In genomic region chrX:106010762-106011161, GRCm38 (mm10) we compare ENCODE assay signal across 8 mouse cellular contexts. TPM values are rescaled to one million over a fixed set of nuclear protein-coding genes. Genes with fewer than 3 reads are reported as not detected.
DNase-seq lines count a peak whose midpoint lies in the region; ATAC-seq and TF ChIP-seq lines count a peak whose summit lies in the region.

No protein-coding gene starts in this region.

- H3K9ac ChIP-seq in hindbrain, embryonic 13.5 days, result 0 out of 2 replicates have a peak overlapping the region, but pooled peaks have one; percentile 69
- H3K9ac ChIP-seq in midbrain, embryonic 13.5 days (replicated peaks), result peak overlapping the region; percentile 61

- no peaks in the 10 kb centered on the region for H3K9me3 ChIP-seq in hindbrain, embryonic 13.5 days
- no peaks in the 10 kb centered on the region for H3K9me3 ChIP-seq in midbrain, embryonic 13.5 days

- 0% methylated on average over 3 of the region's 3 CpGs for WGBS in kidney, adult 2 months
- WGBS in bone marrow, adult 2 months, result 15% methylated on average over 3 of the region's 3 CpGs
- whole genome bisulfite sequencing in hindbrain, embryonic 13.5 days, result 14% methylated on average over 3 of the region's 3 CpGs
- 13% methylated on average over 3 of the region's 3 CpGs for WGBS in midbrain, embryonic 13.5 days

- no peaks in the 10 kb centered on the region for H3K27me3 ChIP-seq in kidney, adult 2 months (replicated peaks; ENCODE audit: control insufficient read depth, insufficient read depth, low read length)
- H3K27me3 ChIP-seq in hindbrain, embryonic 13.5 days, result no peaks in the 10 kb centered on the region
- H3K27me3 ChIP-seq in midbrain, embryonic 13.5 days, result no peaks in the 10 kb centered on the region

- ATAC-seq in hindbrain, embryonic 13.5 days (ENCODE audit: low FRiP score), result no peak
- ATAC-seq in midbrain, embryonic 13.5 days, result no peak
- ATAC-seq in megakaryocyte progenitor cell, adult 5-6 weeks (replicated peaks; ENCODE audit: poor library complexity), result no peak

- H3K27ac ChIP-seq in kidney, adult 2 months (ENCODE audit: insufficient read depth, low read depth, low read length), result no peak overlapping the region
- H3K27ac ChIP-seq in bone marrow, adult 2 months (ENCODE audit: control insufficient read depth, insufficient read depth, low read depth, low read length, poor library complexity), result no peak overlapping the region; the same call in 1 of the 2 replicates
- H3K27ac ChIP-seq in hindbrain, embryonic 13.5 days, result no peak overlapping the region
- H3K27ac ChIP-seq in midbrain, embryonic 13.5 days, result no peak overlapping the region

- no peaks in the 10 kb centered on the region for H3K36me3 ChIP-seq in kidney, adult 2 months (ENCODE audit: control insufficient read depth, insufficient read depth, low read length)
- H3K36me3 ChIP-seq in hindbrain, embryonic 13.5 days, result no peaks in the 10 kb centered on the region
- no peaks in the 10 kb centered on the region for H3K36me3 ChIP-seq in midbrain, embryonic 13.5 days

- H3K4me2 ChIP-seq in hindbrain, embryonic 13.5 days, result peak overlapping the region; percentile 58
- peak overlapping the region; percentile 62 for H3K4me2 ChIP-seq in midbrain, embryonic 13.5 days (replicated peaks)

- DNase-seq in kidney, adult 2 months, result no peak
- DNase-seq in kidney, postnatal 10 days, result no peak
- no peak for DNase-seq in adrenal gland, postnatal 36 days
- DNase-seq in embryo, embryonic 11 days, result no peak

- no peak for TF ChIP-seq CTCF in kidney, adult 2 months (conservative IDR thresholded peaks at IDR 0.05; ENCODE audit: insufficient read depth, insufficient read length, low read depth, low read length)
- TF ChIP-seq CTCF in bone marrow, adult 2 months (IDR thresholded peaks at IDR 0.05; ENCODE audit: control insufficient read depth, insufficient read depth, low read length), result no peak

- peak overlapping the region; percentile 98 for H3K4me3 ChIP-seq in kidney, adult 2 months (ENCODE audit: insufficient read depth, low read depth, low read length)
- peak overlapping the region; percentile 98 for H3K4me3 ChIP-seq in bone marrow, adult 2 months (replicated peaks; ENCODE audit: control insufficient read depth, low read depth, low read length)
- peak overlapping the region; percentile 55 for H3K4me3 ChIP-seq in hindbrain, embryonic 13.5 days
- peak overlapping the region; percentile 58 for H3K4me3 ChIP-seq in midbrain, embryonic 13.5 days (replicated peaks)

- no peak for TF ChIP-seq POLR2A in kidney, adult 2 months (IDR thresholded peaks at IDR 0.05; ENCODE audit: low read depth, low read length)
- TF ChIP-seq POLR2A in bone marrow, adult 2 months (IDR thresholded peaks at IDR 0.05; ENCODE audit: borderline replicate concordance, control insufficient read depth, low read depth, low read length), result no peak

- peaks cover 2% of the 10 kb centered on the region; the same call in 1 of the 2 replicates for H3K4me1 ChIP-seq in kidney, adult 2 months (ENCODE audit: control insufficient read depth, insufficient read depth, low read length)
- H3K4me1 ChIP-seq in bone marrow, adult 2 months (ENCODE audit: control insufficient read depth, insufficient read depth, low read length), result no peaks in the 10 kb centered on the region
- peaks cover 5% of the 10 kb centered on the region for H3K4me1 ChIP-seq in hindbrain, embryonic 13.5 days (replicated peaks)
- peaks cover 9% of the 10 kb centered on the region; the same call in 1 of the 2 replicates for H3K4me1 ChIP-seq in midbrain, embryonic 13.5 days (replicated peaks)

RNA-seq across cellular contexts. Expression of gene Magt1, which starts 0.9 kb away (rescaled TPM):
- polyA plus RNA-seq in kidney, adult 2 months (2012; rRNA removed), result 11.8 and 16.4 TPM in 2 replicates
- 10.5 and 12.7 TPM in 2 replicates for polyA plus RNA-seq in bone marrow, adult 2 months (2011; ENCODE audit: insufficient read depth, insufficient read length, low replicate concordance, missing spikeins)
- 25.5 and 28.0 TPM in 2 replicates for polyA plus RNA-seq in hindbrain, embryonic 13.5 days (2015; fragmentation: Nextera tagmentation; extraction: Ambion mirVana)
- 25.7 and 26.1 TPM in 2 replicates for polyA plus RNA-seq in midbrain, embryonic 13.5 days (2015; fragmentation: Nextera tagmentation; extraction: Ambion mirVana)
- 10 to 100 TPM; 58.0 to 61.3 TPM for total RNA-seq in adrenal gland, postnatal 36 days (2021)
- 71.6 and 77.2 TPM in 2 replicates for total RNA-seq in megakaryocyte progenitor cell, adult 5-6 weeks (2015)
- 91.2 and 112 TPM in 2 replicates for total RNA-seq in megakaryocyte progenitor cell, adult 5-6 weeks (2017)

RNA-seq across cellular contexts. Expression of gene Cox7b, which starts 4.7 kb away (rescaled TPM):
- polyA plus RNA-seq in kidney, adult 2 months (2012; rRNA removed), result 532 and 542 TPM in 2 replicates
- polyA plus RNA-seq in bone marrow, adult 2 months (2011; ENCODE audit: insufficient read depth, insufficient read length, low replicate concordance, missing spikeins), result 160 and 387 TPM in 2 replicates
- 376 and 403 TPM in 2 replicates for polyA plus RNA-seq in hindbrain, embryonic 13.5 days (2015; fragmentation: Nextera tagmentation; extraction: Ambion mirVana)
- 334 and 374 TPM in 2 replicates for polyA plus RNA-seq in midbrain, embryonic 13.5 days (2015; fragmentation: Nextera tagmentation; extraction: Ambion mirVana)
- 100 to 1,000 TPM; 439 to 509 TPM for total RNA-seq in adrenal gland, postnatal 36 days (2021)
- 356 and 368 TPM in 2 replicates for total RNA-seq in megakaryocyte progenitor cell, adult 5-6 weeks (2015)
- 459 and 491 TPM in 2 replicates for total RNA-seq in megakaryocyte progenitor cell, adult 5-6 weeks (2017)

RNA-seq across cellular contexts. Expression of gene Atp7a, which starts 16.3 kb away (rescaled TPM):
- 4.4 and 5.0 TPM in 2 replicates for polyA plus RNA-seq in kidney, adult 2 months (2012; rRNA removed)
- polyA plus RNA-seq in bone marrow, adult 2 months (2011; ENCODE audit: insufficient read depth, insufficient read length, low replicate concordance, missing spikeins), result 0.59 and 5.5 TPM in 2 replicates
- polyA plus RNA-seq in hindbrain, embryonic 13.5 days (2015; fragmentation: Nextera tagmentation; extraction: Ambion mirVana), result 17.6 and 17.9 TPM in 2 replicates
- polyA plus RNA-seq in midbrain, embryonic 13.5 days (2015; fragmentation: Nextera tagmentation; extraction: Ambion mirVana), result 19.2 and 20.0 TPM in 2 replicates
- total RNA-seq in adrenal gland, postnatal 36 days (2021), result 10 to 100 TPM; 43.6 to 44.4 TPM
- 3.9 and 8.3 TPM in 2 replicates for total RNA-seq in megakaryocyte progenitor cell, adult 5-6 weeks (2015)
- 3.5 and 4.2 TPM in 2 replicates for total RNA-seq in megakaryocyte progenitor cell, adult 5-6 weeks (2017)
